Mouse (Mus musculus): ENCODE measurements around the gene Gspt1. TPM values are rescaled to one million over a fixed set of nuclear protein-coding genes. Genes with fewer than 3 reads are reported as not detected.

Gene Gspt1
- polyA plus RNA-seq (2015; fragmentation: Illumina TruSeq; extraction: RNeasy Lipid Tissue Mini Kit (QIAGEN cat#74804); ENCODE audit: low read depth, low replicate concordance) = 70.9 TPM

DNA sequence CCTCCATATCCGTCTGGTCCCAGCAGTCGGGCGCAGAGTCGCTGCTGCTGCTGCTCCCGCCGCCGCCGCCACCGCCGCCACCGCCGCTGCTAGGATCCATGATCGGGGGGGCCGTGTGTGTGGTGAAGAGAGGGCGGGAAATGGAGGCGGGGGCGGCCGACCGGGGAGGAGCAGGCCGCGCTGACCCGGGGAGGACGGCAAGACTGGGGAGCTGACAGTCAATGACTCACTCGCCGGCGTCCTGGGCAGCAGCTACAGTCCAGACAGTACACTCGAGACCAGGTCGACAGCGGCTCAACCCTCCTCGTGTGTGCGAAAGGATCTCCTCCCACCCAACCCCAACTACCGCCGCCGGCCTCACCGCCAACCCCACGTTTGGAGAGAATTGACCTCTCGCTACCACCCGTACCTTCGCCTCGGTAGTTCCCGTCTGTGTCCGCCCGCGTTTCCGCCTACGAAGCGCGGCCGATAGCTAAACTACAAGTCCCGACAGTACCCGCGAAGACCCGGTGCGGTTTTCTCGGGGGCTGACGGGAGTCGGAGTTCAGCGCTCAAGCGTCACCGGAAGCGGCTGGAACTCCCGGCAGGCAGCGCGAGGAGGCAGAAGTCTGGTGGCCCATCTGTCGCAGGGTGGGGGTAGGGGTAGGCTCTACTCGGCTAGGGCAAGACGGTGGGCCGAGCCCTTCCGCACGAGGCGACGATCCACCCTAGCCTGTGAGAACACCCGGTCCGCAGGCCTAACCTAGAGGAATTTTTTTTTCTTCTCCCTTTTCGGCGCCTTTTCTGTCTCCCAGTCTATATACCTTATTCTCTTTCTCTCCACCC is at the start of gene Gspt1:
Gene Gspt1, minus strand, starts transcription at position 428 of the 825 bp plus-strand sequence.

DNA sequence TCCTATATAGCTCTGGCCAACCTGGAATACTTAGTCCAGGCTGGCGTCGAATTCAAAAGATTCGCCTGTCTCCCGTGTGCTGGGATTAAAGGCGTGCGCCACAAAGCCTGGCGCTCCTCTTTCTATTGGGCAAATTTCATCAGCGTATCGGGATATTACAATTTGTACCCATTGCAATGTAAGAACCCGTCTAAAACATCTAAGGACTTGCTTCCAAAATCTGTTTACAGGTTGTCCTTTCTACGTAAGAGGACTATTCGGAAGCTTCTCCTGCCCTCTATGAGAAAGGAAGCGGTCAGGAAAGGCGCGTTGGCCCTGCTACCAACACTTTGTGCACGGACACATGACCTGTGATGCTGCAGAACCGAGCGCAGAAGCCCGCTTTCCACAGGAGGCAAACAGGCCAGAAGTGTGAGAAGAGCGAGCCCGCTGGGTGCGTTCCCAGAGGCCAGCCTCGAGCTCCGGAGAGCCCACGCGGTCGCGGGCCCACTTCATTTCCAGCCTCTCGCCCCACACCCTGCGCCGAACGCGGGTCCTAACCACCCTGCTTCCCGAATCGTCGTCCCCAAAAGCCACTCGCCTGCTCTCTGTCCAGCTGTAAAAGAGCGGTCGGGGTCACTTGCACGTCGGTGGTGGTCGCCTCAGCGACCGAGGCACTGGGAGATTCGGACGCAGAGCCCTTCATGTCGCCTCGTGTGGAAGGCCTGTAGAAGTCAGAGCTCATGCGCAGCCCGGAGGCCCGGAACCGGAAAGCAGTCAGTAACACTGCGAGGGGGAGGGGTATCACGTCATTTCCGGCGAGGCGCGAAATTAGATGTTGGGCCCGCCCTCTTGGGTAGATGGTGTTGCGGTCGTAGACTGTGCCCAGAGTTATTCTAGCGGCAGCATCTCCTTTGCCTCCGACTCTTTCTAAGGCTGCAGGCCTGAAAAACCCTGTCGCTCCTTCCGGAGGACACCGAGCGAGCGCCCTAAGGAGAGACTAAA is 51.3 kb downstream of the Gspt1 start, which contains the start of gene Rsl1d1:
Gene Rsl1d1, minus strand, starts transcription at position 761 of the 984 bp plus-strand sequence.

DNA sequence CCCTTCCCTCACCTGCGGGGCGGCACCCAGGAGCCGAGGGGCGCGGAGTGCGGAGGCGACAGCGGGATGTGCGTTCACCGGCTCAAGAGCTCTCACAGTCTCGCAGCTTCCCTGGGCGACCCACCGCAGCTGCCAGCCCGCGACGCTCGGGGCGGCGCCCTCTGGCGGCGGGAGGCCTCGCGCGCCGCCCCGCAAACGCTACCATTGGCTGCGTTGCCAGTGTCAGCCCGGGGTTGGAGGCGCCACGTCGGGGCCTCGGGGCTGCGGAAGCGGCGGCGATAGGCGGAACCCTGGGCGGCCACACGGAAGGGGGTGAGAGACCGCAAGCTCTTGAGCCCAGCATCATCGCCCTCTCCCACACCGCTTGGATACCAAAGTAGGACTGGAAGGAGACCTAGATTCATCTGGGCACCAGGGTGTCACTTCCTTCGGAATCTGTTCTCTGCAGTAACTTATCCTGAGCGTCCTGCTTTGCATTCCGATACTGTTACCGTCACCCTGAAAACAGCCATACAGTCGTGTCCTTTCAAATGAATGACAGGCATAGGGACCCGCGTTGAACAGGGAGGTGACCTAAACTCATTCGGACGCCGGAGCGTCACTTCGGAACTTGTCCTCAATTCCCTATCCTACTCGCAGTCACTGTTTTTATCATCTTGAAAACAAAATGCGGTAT is 77.8 kb downstream of the Gspt1 start, which contains the start of gene Zc3h7a:
Gene Zc3h7a, minus strand, starts transcription at position 186 of the 676 bp plus-strand sequence.

Other genes with a start within 250 kb of the Gspt1 start
- gene Snn, start 193.4 kb downstream of the Gspt1 start, polyA plus RNA-seq (2015; fragmentation: Illumina TruSeq; extraction: RNeasy Lipid Tissue Mini Kit (QIAGEN cat#74804); ENCODE audit: low read depth, low replicate concordance) = 180 TPM
- 35.5 TPM for gene Litaf, start 188.2 kb downstream of the Gspt1 start, polyA plus RNA-seq (2015; fragmentation: Illumina TruSeq; extraction: RNeasy Lipid Tissue Mini Kit (QIAGEN cat#74804); ENCODE audit: low read depth, low replicate concordance)
- 24.6 TPM for gene Txndc11, start 119.7 kb downstream of the Gspt1 start, polyA plus RNA-seq (2015; fragmentation: Illumina TruSeq; extraction: RNeasy Lipid Tissue Mini Kit (QIAGEN cat#74804); ENCODE audit: low read depth, low replicate concordance)
- 50.1 TPM for gene Zc3h7a, start 77.9 kb downstream of the Gspt1 start, polyA plus RNA-seq (2015; fragmentation: Illumina TruSeq; extraction: RNeasy Lipid Tissue Mini Kit (QIAGEN cat#74804); ENCODE audit: low read depth, low replicate concordance)
- gene Rsl1d1, start 51.0 kb downstream of the Gspt1 start, polyA plus RNA-seq (2015; fragmentation: Illumina TruSeq; extraction: RNeasy Lipid Tissue Mini Kit (QIAGEN cat#74804); ENCODE audit: low read depth, low replicate concordance) = 81.5 TPM
- gene Tnfrsf17, start 59.5 kb upstream of the Gspt1 start, polyA plus RNA-seq (2015; fragmentation: Illumina TruSeq; extraction: RNeasy Lipid Tissue Mini Kit (QIAGEN cat#74804); ENCODE audit: low read depth, low replicate concordance) = 0.85 TPM
- gene Snx29, start 68.6 kb upstream of the Gspt1 start, polyA plus RNA-seq (2015; fragmentation: Illumina TruSeq; extraction: RNeasy Lipid Tissue Mini Kit (QIAGEN cat#74804); ENCODE audit: low read depth, low replicate concordance) = 9.0 TPM

All from brain, adult 10 weeks (tissue).